ENCODE assay signal across 8 mouse cellular contexts in genomic region chr4:109981871-109982680, GRCm38 (mm10). TPM values are rescaled to one million over a fixed set of nuclear protein-coding genes. Genes with fewer than 3 reads are reported as not detected.
DNase-seq lines count a peak whose midpoint lies in the region; ATAC-seq and TF ChIP-seq lines count a peak whose summit lies in the region.

No protein-coding gene starts in this region.

- H3K9me3 ChIP-seq in kidney, postnatal 0 days (replicated peaks; ENCODE audit: low read length), result no peaks in the 10 kb centered on the region
- no peaks in the 10 kb centered on the region for H3K9me3 ChIP-seq in embryonic facial prominence, embryonic 12.5 days
- no peaks in the 10 kb centered on the region for H3K9me3 ChIP-seq in hindbrain, postnatal 0 days (ENCODE audit: low read length)

- H3K4me2 ChIP-seq in kidney, postnatal 0 days (ENCODE audit: low read length), result peak overlapping the region; percentile 69
- peak overlapping the region; percentile 47 for H3K4me2 ChIP-seq in embryonic facial prominence, embryonic 12.5 days (replicated peaks)
- H3K4me2 ChIP-seq in hindbrain, postnatal 0 days (ENCODE audit: low read depth, low read length), result peak overlapping the region; percentile 45

- 0 out of 2 replicates have a peak overlapping the region, but pooled peaks have one; percentile 13 for H3K9ac ChIP-seq in kidney, postnatal 0 days (ENCODE audit: low read depth, low read length)
- peak overlapping the region; percentile 53 for H3K9ac ChIP-seq in embryonic facial prominence, embryonic 12.5 days
- no peak overlapping the region for H3K9ac ChIP-seq in hindbrain, postnatal 0 days (replicated peaks; ENCODE audit: low read length)

- no peaks in the 10 kb centered on the region for H3K36me3 ChIP-seq in kidney, postnatal 0 days (ENCODE audit: insufficient read depth, low read length)
- no peaks in the 10 kb centered on the region for H3K36me3 ChIP-seq in embryonic facial prominence, embryonic 12.5 days
- H3K36me3 ChIP-seq in hindbrain, postnatal 0 days (ENCODE audit: insufficient read depth, low read length), result no peaks in the 10 kb centered on the region

- 0 out of 2 replicates have a peak, but pooled peaks have one; percentile 15 for ATAC-seq in kidney, postnatal 0 days (replicated peaks; ENCODE audit: low FRiP score, low read depth)
- ATAC-seq in embryonic facial prominence, embryonic 12.5 days (ENCODE audit: insufficient number of reproducible peaks, insufficient read depth, low FRiP score, low TSS enrichment), result no peak
- ATAC-seq in hindbrain, postnatal 0 days, result 0 out of 2 replicates have a peak, but pooled peaks have one; percentile 13

- no peak overlapping the region for H3K27ac ChIP-seq in kidney, postnatal 0 days
- H3K27ac ChIP-seq in embryonic facial prominence, embryonic 12.5 days, result no peak overlapping the region
- H3K27ac ChIP-seq in hindbrain, postnatal 0 days, result no peak overlapping the region

- TF ChIP-seq CTCF in kidney, postnatal 0 days (IDR thresholded peaks at IDR 0.05; ENCODE audit: low read depth), result no peak
- TF ChIP-seq CTCF in hindbrain, postnatal 0 days (IDR thresholded peaks at IDR 0.05; ENCODE audit: low read depth), result no peak

- H3K27me3 ChIP-seq in kidney, postnatal 0 days (ENCODE audit: insufficient read depth, low read length), result peaks cover 91% of the 10 kb centered on the region
- peaks cover 89% of the 10 kb centered on the region for H3K27me3 ChIP-seq in embryonic facial prominence, embryonic 12.5 days
- peaks cover 88% of the 10 kb centered on the region for H3K27me3 ChIP-seq in hindbrain, postnatal 0 days (ENCODE audit: insufficient read depth, low read length)

- peaks cover 18% of the 10 kb centered on the region for H3K4me1 ChIP-seq in kidney, postnatal 0 days (replicated peaks; ENCODE audit: insufficient read depth, low read length)
- H3K4me1 ChIP-seq in embryonic facial prominence, embryonic 12.5 days, result peaks cover 34% of the 10 kb centered on the region
- H3K4me1 ChIP-seq in hindbrain, postnatal 0 days (ENCODE audit: insufficient read depth, low read length), result peaks cover 14% of the 10 kb centered on the region; the same call in 1 of the 2 replicates

- DNase-seq in kidney, postnatal 0 days (ENCODE audit: low spot score), result no peak
- DNase-seq in kidney, adult 9 months, result no peak
- no peak for DNase-seq in hindbrain, postnatal 0 days (ENCODE audit: low spot score)
- peak; percentile 74 for DNase-seq in neural tube, embryonic 10.5 days (ENCODE audit: extremely low spot score, low spot score)
- DNase-seq in left cerebral cortex, adult 8-10 months (ENCODE audit: low spot score in 2 of 2), result no peak
- DNase-seq in thymus, postnatal 36 days, result no peak
- no peak for DNase-seq in spleen, postnatal 36 days (ENCODE audit: low spot score in 2 of 2)

- under 1% methylated on average over 71 of the region's 99 CpGs for WGBS in kidney, postnatal 0 days
- WGBS in embryonic facial prominence, embryonic 12.5 days, result under 1% methylated on average over 96 of the region's 99 CpGs
- WGBS in hindbrain, postnatal 0 days, result 2% methylated on average over 86 of the region's 99 CpGs

- H3K4me3 ChIP-seq in kidney, postnatal 0 days (replicated peaks; ENCODE audit: low read depth, low read length), result peak overlapping the region; percentile 41
- H3K4me3 ChIP-seq in embryonic facial prominence, embryonic 12.5 days, result peak overlapping the region; percentile 34
- peak overlapping the region; percentile 31 for H3K4me3 ChIP-seq in hindbrain, postnatal 0 days (ENCODE audit: low read length)

RNA-seq across cellular contexts. Expression of gene Dmrta2, which starts 4.2 kb away (rescaled TPM):
- 0.10 and 0.22 TPM in 2 replicates for polyA plus RNA-seq in kidney, postnatal 0 days (2015; fragmentation: Nextera tagmentation; extraction: Ambion mirVana)
- polyA plus RNA-seq in embryonic facial prominence, embryonic 12.5 days (2016; fragmentation: Nextera tagmentation; extraction: Ambion mirVana), result 1.2 and 1.4 TPM in 2 replicates
- total RNA-seq in hindbrain, postnatal 0 days (2014; rRNA removed), result 1.2 and 2.0 TPM in 2 replicates
- polyA plus RNA-seq in hindbrain, postnatal 0 days (2015; fragmentation: Nextera tagmentation; extraction: Ambion mirVana), result 0.06 and 0.08 TPM in 2 replicates
- total RNA-seq in left cerebral cortex, adult 8-10 months (2022), result 1 to 10 TPM; 1.5 to 3.1 (median 2.1) TPM
